Mouse (Mus musculus) thymus, adult 18-20 months (tissue): ENCODE measurements around the gene Cdc25a.

Experiments used
- DNase-seq, 2 experiments: peaks; one replicate each; pipeline ENCODE4 v3.0.0; 2022; ENCODE audit warnings: mixed read lengths in 2 of 2

The Cdc25a gene

DNA sequence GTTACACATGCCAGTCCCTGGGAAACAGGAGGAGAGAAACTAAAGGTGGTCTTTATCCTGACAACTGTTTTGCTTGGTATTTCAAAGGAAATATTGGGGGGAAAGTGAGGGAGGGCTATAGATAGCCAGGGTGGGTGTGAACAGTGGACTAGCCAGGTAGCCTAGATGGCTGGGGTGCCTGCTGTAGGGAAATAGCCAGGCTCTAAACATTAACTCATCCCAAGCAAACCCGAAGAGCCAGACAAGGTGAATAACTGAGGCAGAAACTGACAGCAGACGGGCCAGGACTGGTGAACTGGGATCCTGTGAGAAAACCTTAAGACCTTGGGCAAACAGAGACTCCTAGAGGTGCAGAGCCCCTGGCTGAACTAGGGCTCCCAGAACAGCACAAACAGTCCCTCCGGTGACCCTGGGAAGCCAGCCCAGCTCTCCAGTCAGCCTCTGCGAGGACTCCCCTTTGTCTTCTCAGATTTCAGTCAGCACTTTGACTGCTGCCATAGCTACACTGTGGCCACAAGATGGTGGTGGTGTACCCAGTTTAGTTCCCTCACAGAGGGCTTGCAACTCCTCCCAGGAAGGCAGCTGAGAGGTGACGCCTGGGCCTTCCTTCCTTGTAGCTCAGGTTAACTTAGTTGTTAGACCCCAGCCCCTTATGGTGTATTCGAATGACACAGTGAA lies 19.2 kb downstream of the Cdc25a start:
- peak; percentile 26 to 39 for DNase-seq

- DNase-seq = no peak
Observed at GRCm38 (mm10) chr9:109895593-109895992, 20.2 kb downstream of the Cdc25a start.

- DNase-seq = no peak
Observed at GRCm38 (mm10) chr9:109896253-109897150, 21.1 kb downstream of the Cdc25a start.

DNA sequence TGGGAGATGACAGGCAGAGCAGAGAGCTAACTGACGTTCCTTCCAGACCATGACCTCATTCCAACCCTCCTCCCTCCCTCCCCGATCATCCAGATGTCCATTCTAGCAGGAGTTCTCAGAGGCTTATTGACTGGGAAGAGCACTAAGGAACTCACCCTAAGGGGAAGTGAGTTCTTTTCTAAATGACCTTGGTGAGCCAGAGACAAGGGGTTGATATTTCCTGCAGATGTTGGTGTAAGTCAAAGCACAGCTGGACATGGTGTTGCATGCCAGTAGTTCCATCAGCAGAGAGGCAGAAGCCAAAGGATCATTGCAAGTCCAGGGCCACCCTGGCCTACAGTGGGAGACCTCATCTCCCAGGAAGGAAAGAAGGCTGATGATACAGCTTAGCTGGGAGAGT lies 22.6 kb downstream of the Cdc25a start:
- DNase-seq = no peak

DNA sequence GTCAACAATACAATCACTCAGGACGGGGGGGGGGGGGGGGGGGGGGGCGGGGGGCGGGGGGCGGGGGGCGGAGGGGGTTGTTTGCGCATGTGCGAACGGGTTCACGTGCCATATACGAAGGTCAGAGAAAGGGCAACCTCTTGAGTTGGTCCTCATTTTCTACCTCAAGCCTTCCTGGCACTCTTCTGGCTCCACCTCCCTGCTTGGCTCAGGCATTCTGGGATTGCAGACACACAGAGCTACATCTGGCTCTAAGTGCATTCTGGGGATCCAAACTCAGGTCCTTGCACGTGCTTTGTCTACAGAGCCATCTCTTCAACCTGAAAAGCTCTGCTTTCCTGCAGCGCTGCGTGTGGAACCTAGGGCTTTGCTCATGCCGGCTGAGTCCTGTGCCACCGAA lies 24.0 kb downstream of the Cdc25a start:
- DNase-seq = no peak

GRCm38 (mm10) chr9:109899774-109900173 lies 24.4 kb downstream of the Cdc25a start:
- no peak for DNase-seq

GRCm38 (mm10) chr9:109900604-109901003 lies 25.2 kb downstream of the Cdc25a start:
- DNase-seq = no peak

- DNase-seq = no peak
Observed at GRCm38 (mm10) chr9:109902246-109902645, 26.9 kb downstream of the Cdc25a start.

- DNase-seq = no peak
Observed at GRCm38 (mm10) chr9:109902740-109903139, 27.4 kb downstream of the Cdc25a start.

- no peak for DNase-seq
Observed at GRCm38 (mm10) chr9:109907300-109907699, 31.9 kb downstream of the Cdc25a start.

DNA sequence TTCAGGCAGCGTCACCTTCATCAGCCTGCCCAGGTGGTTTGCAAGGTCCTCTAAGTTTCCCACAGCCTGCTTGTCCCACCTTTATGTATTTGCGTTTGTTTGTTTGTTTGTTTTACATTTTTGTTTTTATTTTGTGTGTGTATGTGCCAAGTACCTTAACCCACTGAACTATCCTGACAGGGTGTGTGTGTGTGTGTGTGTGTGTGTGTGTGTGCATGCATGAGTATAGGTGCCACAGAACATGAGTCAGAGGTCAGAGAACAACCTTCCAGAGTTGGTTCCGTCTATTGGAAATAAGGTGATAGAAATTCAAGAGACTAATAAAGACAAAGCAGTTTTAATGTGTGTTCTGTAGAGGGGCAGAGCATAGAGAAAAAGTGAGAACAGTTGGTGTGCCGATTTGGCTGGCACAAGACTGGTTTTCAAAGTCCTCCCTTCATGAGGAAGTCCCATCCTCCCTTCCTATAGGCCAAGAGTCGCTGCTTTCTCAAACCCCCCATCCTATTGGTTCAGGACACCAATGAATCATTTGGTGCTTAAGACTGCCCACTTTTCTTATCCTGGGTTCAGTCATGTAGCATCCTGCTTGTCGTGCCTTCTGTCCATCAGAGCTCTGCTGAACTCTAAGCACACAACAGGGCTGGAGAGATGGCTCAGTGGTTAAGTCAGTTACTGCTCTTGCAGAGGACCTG lies 32.5 kb downstream of the Cdc25a start:
- DNase-seq = no peak

DNA sequence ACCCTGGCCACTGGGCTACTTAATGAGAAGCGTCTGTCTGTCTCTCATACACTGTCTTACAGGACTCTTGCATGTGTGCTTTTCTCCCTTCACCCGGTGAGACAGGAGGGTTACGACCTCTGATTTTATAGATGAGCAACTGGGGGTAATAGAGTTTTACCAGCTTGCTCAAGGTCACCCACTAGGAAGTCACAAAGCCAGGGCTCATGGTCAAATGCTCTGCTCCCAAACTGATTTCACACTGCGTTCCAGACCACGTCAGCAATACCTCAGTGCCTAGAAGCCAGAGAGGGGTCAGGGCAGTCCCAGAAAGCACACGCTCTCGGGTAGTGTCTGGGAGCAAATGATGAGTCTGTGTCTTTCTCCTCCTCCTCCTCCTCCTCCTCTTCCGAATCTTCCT lies 33.7 kb downstream of the Cdc25a start:
- DNase-seq = no peak

- DNase-seq = no peak
Observed at GRCm38 (mm10) chr9:109909926-109910325, 34.5 kb downstream of the Cdc25a start.

GRCm38 (mm10) chr9:109911779-109912178 lies 36.4 kb downstream of the Cdc25a start:
- DNase-seq = no peak

DNA sequence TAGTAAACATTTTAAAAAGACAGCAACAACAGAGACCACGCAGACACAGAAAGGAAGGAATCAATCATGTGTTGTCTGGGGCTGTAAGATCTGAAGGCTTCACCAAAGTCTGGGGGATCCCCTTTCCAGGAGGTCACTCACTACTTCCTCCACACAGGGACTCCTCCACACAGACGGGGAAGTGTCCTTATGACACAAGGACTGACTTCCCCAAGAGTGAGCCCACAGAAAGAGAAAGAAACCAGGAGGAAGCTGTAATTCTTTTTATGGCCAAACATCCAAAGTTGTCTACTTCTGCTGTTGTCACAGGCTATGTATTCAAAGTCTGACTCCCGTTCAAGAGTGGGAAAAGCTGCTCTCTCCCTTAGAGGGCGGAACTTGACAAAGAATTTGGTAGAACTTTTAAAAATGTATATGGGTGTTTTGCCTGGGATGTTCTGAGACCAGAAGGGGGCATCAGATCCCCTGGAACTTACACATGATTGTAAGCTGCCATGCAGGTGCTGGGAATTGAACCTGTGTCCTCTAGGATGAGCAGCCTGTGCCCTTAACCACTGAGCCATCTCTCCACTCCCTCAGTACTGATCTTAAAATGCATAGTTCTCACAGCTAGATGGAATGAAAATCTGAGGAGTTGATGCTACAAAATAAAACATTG lies 39.0 kb downstream of the Cdc25a start:
- DNase-seq = no peak

GRCm38 (mm10) chr9:109917931-109918330 lies 42.6 kb downstream of the Cdc25a start:
- DNase-seq = no peak

- no peak for DNase-seq
Observed at GRCm38 (mm10) chr9:109929131-109929530, 53.8 kb downstream of the Cdc25a start.

- no peak for DNase-seq
Observed at GRCm38 (mm10) chr9:109930063-109930462, 54.7 kb downstream of the Cdc25a start.

DNA sequence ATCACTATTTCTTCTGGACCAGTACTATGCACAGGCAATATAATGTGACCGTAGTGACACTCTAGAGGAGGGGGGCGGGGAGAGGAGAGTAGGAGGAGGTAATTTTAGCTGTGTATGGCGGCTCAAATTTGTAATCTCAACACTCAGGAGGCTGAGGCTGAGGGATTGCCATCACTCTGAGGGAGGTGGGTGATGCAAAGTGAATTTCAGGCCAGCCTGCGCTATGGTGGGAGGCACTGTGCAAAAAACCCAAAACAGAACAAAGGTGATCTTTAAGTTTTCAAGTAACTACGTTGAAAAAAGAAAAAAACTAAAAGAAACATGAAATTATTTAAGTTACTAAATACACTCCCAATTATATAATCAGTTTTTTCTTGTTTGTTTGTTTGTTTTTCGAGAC lies 55.4 kb downstream of the Cdc25a start:
- no peak for DNase-seq

DNA sequence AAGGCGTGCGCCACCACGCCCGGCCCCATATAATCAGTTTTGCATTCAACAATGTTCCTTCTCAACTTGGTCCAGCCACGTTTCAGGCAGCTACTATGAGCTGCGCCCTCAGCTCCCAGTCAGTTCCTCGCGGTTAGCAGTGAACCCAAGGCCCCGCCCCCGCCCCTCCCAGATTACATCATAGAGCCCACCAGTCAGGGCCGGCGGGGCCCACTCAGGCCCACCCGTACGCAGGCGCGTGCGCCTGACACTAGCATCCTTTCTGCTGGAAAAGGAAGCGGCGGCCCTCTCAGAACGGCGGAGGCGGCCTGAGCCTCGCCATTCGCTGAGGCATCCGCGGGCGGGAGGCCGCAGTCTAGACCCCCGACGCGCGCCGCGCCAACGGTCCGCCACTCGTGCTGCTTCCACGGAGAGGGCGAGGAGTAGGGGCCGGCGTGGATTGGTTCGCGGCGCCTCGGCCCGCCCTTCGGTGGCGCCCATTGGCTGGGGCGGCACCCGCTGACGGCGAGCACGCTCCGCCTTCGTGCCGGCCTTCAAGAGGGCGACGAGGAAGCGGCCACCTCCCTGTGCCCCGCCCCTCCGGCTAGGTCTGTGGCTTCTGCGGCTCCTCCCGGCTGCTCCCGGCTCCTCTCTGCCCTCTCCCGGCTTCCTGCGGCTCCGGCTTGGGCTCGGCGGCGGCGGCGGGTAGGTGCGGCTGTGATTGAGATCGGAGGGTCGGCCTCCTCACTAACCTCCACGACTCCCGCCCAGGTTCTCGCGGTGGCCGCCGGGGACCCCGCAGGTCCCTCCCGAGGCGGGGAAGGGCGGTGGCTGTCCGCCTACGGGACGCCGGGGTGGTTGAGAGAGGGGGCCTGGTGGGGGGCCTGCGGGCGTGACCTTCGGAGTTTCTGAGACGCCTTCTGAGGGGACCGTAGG lies 56.1 kb downstream of the Cdc25a start, which contains the start of gene Map4:
Gene Map4, plus strand, starts transcription at position 204 of the 915 bp plus-strand sequence.
- DNase-seq = peak; percentile 95 to 97

- peak in 1 of 2 experiments; percentile 35 for DNase-seq
Observed at GRCm38 (mm10) chr9:109932361-109932755, 57.0 kb downstream of the Cdc25a start.
